Mouse (Mus musculus) small intestine, adult 2 months (tissue): ENCODE results near the gene Rnf168. TPM values are rescaled to one million over a fixed set of nuclear protein-coding genes. Genes with fewer than 3 reads are reported as not detected.
"Not testable (repeated sequence)": the region's sequence is repeated elsewhere in the genome, so short reads cannot be mapped to it uniquely, and the experiment has no call there.

Experiments used
- H3K27ac ChIP-seq: fragments of 200-500 bp; 2 replicates; pipeline ENCODE4 v1.5.1; 2012; ENCODE audit warnings: low read depth, low read length, control low read depth, inconsistent platforms; ENCODE audit not compliant: insufficient read depth
- H3K27me3 ChIP-seq: fragments of 200-500 bp; 2 replicates; pipeline ENCODE4 v1.6.1; 2012; ENCODE audit warnings: mild to moderate bottlenecking, moderate library complexity, low read length, inconsistent platforms; ENCODE audit not compliant: control insufficient read depth, insufficient read depth
- H3K36me3 ChIP-seq: fragments of 200-500 bp; 2 replicates; pipeline ENCODE4 v1.6.1; 2012; ENCODE audit warnings: mild to moderate bottlenecking, low read length, control low read depth, inconsistent platforms; ENCODE audit not compliant: control insufficient read depth, insufficient read depth
- H3K4me1 ChIP-seq: fragments of 200-500 bp; 2 replicates; pipeline ENCODE4 v1.6.1; 2012; ENCODE audit warnings: low read length, inconsistent platforms, mixed read lengths; ENCODE audit not compliant: control insufficient read depth, insufficient read depth, insufficient read length
- H3K4me3 ChIP-seq: fragments of 200-500 bp; 2 replicates; pipeline ENCODE4 v1.5.1; 2012; ENCODE audit warnings: low read depth, mild to moderate bottlenecking, control low read depth, inconsistent platforms, low read length, moderate library complexity
- CTCF ChIP-seq: fragments of 200-500 bp; IDR thresholded peaks from 2 replicates; pipeline ENCODE4 v1.5.1; 2012; ENCODE audit warnings: low read depth, mild to moderate bottlenecking, control low read depth, inconsistent platforms, low read length, moderate library complexity, mixed read lengths; ENCODE audit not compliant: insufficient replicate concordance, insufficient read length; ENCODE audit errors: extremely low read depth
- POLR2A ChIP-seq: fragments of 200-500 bp; IDR thresholded peaks from 2 replicates; pipeline ENCODE4 v1.6.1; 2012; ENCODE audit warnings: low read depth, mild to moderate bottlenecking, control low read depth, inconsistent platforms, low read length, moderate library complexity
- WGBS: fragments of 180-500 bp; shearing (Covaris S2); methylation state at CpG from one replicate; pipeline ENCODE4 v1.1.7; 2018; 5-methylcytosine and 5-hydroxymethylcytosine counted together
- polyA plus RNA-seq: library from polyadenylated mRNA; depleted of rRNA; stranded (reverse); fragments of >200 nt; gene quantifications from 2 replicates; pipeline ENCODE4 v1.2.3, GENCODE M21; 2012

The Rnf168 gene
- polyA plus RNA-seq, 1 experiment: 5.5 TPM

DNA sequence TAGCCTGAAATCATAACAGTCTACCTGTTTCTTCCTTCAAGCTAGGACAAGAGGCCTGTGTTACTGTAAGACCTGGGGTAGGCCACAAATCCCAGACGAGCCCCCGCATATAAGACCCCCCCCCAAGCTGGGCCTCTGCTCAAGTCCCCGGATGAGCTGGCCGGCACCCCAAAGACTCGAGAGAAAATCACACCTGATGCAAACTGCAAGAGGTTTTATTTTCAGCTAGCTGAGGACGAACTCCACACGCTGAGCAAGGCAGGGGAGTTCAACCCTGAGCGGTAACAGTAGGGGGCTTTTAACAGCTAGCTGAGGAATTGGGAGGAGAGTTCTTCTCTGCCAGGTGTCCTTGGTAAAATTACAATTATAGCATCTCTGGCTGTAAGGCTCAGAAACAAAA is 3.0 kb downstream of the Rnf168 start:
- no peak for TF ChIP-seq POLR2A
- H3K4me1 ChIP-seq: no peaks in the 10 kb centered on the region; the same call in 1 of the 2 replicates
- H3K27me3 ChIP-seq: no peaks in the 10 kb centered on the region
- H3K36me3 ChIP-seq: peaks cover 11% of the 10 kb centered on the region
- no peak overlapping the region for H3K27ac ChIP-seq
- no peak overlapping the region for H3K4me3 ChIP-seq
- WGBS: 97% methylated on average over 8 of the region's 8 CpGs

DNA sequence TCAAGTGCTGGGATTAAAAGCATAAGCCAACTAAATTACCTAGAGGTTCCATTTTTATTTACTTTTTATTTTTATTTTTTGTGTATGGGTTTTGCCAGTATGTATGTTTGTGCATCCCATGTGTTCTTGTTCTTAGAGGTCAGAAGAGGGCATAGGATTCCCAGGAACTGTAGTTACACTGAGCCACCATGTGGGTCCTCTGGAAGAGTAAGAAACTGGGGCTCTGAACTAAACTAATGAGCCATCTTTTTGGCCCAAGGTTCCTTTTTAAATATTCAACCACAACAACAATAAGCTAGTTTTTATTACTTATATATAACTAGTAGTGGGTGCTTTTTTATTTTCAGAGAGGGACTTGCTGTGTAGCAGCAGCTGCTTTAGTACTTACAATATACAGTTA is 5.3 kb downstream of the Rnf168 start:
- no peak overlapping the region for H3K27ac ChIP-seq
- no peak overlapping the region for H3K4me3 ChIP-seq
- H3K27me3 ChIP-seq: no peaks in the 10 kb centered on the region
- H3K4me1 ChIP-seq: no peaks in the 10 kb centered on the region; the same call in 1 of the 2 replicates
- peaks cover 27% of the 10 kb centered on the region for H3K36me3 ChIP-seq
- no peak for TF ChIP-seq CTCF
- TF ChIP-seq POLR2A: no peak

DNA sequence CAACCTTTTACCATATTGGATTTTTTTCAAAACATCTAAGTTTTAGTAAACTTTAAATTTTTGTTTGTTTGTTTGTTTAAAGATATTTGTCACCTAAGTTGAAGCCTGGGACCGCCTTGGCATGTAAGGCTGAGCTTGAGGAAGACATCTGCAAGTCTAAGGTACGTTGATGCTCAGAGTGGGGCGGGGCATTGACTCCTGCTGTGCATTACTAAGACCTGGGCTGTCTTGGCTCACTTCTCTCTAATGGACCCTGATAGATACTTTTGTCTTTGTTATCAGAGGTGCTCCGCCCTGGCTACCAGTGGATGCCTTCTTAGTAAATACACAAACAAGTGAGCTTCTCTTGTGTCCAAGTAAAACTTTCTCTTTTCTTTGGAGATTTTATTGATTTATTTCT is 14.6 kb downstream of the Rnf168 start:
- 97% methylated on average over 4 of the region's 4 CpGs for WGBS
- TF ChIP-seq POLR2A (no peak), CTCF (no peak)
- Histone ChIP-seq H3K27ac (no peak overlapping the region), H3K36me3 (peaks cover 38% of the 10 kb centered on the region), H3K27me3 (no peaks in the 10 kb centered on the region), H3K4me1 (no peaks in the 10 kb centered on the region), H3K4me3 (no peak overlapping the region)

DNA sequence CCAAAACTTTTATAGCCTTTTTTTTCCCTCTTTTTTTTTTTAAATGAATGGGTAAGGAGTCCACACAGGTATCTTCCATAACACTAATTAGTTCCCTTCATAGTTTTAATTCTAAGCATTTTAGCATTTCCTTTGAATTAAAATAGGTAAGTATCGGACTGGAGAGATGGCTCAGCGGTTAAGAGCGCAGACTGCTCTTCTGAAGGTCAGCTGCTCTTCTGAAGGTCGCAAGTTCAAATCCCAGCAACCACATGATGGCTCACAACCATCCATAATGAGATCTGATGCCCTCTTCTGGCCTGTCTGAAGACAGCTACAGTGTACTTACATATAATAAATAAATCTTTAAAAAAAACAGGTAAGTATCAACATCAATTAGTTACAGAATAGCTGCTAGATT is 22.4 kb downstream of the Rnf168 start:
- H3K36me3 ChIP-seq: peaks cover 29% of the 10 kb centered on the region
- WGBS: 96% methylated on average over 4 of the region's 4 CpGs
- H3K4me3 ChIP-seq, H3K27ac ChIP-seq, H3K4me1 ChIP-seq, H3K27me3 ChIP-seq: not testable (repeated sequence)

DNA sequence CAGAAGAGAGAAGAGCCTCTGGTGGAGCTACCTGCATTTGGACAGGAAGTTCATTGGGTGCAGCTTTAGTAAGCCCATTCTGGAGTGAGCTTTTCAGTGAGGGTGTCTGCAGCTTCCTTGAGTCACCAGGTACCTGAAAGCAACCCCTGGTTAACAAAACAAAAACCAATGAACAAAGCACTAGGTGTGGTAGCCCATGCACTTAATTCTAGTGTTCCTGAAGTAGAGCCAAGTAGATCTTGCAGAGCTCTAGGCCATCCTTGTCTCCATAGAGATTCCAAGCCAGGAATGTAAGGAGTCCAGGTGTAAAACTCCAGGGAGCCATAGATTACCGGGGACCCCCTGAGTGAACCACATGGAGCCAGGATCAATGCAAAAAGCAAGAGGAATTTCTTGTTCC is 25.8 kb downstream of the Rnf168 start:
- Histone ChIP-seq H3K27ac (no peak overlapping the region), H3K4me3 (no peak overlapping the region), H3K36me3 (peaks cover 13% of the 10 kb centered on the region), H3K4me1 (no peaks in the 10 kb centered on the region), H3K27me3 (no peaks in the 10 kb centered on the region)
- WGBS: 52% methylated on average over 1 of the region's 1 CpGs
- TF ChIP-seq CTCF: no peak
- no peak for TF ChIP-seq POLR2A

DNA sequence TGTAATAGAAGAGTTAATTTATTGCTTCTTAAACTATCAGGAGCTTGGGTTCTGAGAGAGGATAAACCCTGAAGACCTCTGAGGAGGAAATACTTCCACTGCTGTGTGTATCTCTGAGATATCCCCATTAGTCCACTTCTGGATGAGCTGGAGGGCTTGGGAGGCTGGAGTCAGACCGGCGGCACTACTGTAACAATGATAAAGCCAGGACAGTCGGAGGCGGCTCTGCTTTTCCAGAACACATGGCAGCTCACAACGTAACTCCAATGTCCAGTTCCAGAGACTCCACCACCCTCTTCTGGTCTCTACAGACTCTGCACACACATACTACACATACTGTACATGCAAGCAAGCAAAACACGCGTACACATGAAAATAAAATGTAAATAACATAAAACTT is 26.6 kb downstream of the Rnf168 start:
- 97% methylated on average over 7 of the region's 7 CpGs for WGBS

DNA sequence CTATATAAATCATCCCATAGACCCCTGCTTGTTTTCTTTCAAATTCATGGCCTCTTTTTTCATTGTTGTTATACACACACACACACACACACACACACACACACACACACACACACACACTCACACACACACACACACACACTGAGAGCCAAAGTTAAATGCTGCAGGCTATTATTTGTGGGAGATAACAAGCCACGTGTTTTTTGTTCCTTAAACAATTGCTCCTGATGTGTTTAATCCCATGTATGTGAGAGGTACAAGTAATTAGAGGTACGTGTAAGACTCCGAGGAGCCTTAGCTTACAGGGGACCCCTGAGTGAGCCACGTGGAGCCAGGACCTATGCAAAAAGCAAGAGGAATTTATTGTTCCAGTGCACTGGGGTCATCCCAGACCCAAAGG is 34.7 kb downstream of the Rnf168 start:
- H3K4me3 ChIP-seq: no peak overlapping the region
- no peaks in the 10 kb centered on the region for H3K4me1 ChIP-seq
- no peaks in the 10 kb centered on the region for H3K27me3 ChIP-seq
- TF ChIP-seq CTCF: no peak
- TF ChIP-seq POLR2A: no peak
- no peaks in the 10 kb centered on the region for H3K36me3 ChIP-seq
- 80% methylated on average over 4 of the region's 4 CpGs for WGBS
- H3K27ac ChIP-seq: no peak overlapping the region

More for the DNA sequence above, 26.6 kb downstream of the Rnf168 start:
- H3K4me1 ChIP-seq: no peaks in the 10 kb centered on the region
- H3K27ac ChIP-seq: no peak overlapping the region
- no peak overlapping the region for H3K4me3 ChIP-seq
- H3K36me3 ChIP-seq: peaks cover 10% of the 10 kb centered on the region
- no peaks in the 10 kb centered on the region for H3K27me3 ChIP-seq
- TF ChIP-seq POLR2A: no peak

DNA sequence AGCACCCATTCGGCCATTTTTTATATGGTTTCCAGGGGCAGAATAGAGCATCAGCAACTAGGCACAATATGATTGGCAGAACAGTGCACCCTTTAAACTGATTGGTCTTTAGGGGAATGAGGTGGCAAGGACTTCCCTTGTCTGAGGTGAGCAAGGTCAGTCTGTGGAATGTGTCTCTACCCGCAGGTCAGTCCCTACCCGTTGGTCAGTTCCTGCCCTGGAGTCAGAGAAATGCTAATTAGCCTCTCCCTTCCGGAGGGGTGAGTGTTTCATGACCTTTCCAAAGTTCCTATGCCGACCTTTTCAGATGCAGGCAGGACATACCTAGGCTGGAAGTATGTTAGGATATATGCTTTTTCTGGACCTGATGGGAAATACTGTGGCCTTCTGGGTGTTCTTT is 35.1 kb downstream of the Rnf168 start:
- no peak for TF ChIP-seq POLR2A
- TF ChIP-seq CTCF: no peak

More for the DNA sequence above, 35.1 kb downstream of the Rnf168 start:
- no peaks in the 10 kb centered on the region for H3K4me1 ChIP-seq
- no peak overlapping the region for H3K27ac ChIP-seq
- H3K4me3 ChIP-seq: no peak overlapping the region
- H3K27me3 ChIP-seq: no peaks in the 10 kb centered on the region
- 54% methylated on average over 5 of the region's 5 CpGs for WGBS
- no peaks in the 10 kb centered on the region for H3K36me3 ChIP-seq
